Mouse (Mus musculus) lung, postnatal 0 days (tissue): ENCODE measurements around the gene Tsr3. TPM values are rescaled to one million over a fixed set of nuclear protein-coding genes. Genes with fewer than 3 reads are reported as not detected.

ENCODE experiments used
- ATAC-seq: fragments of 200-750 bp; cut with Nextera tagmentation; 2 replicates; pipeline ENCODE4 v1.8.0; 2017; ENCODE audit warnings: moderate library complexity
- DNase-seq: peaks from one replicate; pipeline ENCODE4 v3.0.0-alpha.2; 2016; ENCODE audit warnings: low spot score
- H3K27ac ChIP-seq: fragments of 300-500 bp; sonication (generic); 2 replicates; pipeline ENCODE4 v1.5.1; 2014; ENCODE audit warnings: antibody characterized with exemption, mild to moderate bottlenecking, low read length, mixed read lengths
- H3K27me3 ChIP-seq: fragments of 300-500 bp; sonication (generic); replicated peaks from 2 replicates; pipeline ENCODE4 v1.6.1; 2014; ENCODE audit warnings: low read length, mixed read lengths; ENCODE audit not compliant: insufficient read depth
- H3K36me3 ChIP-seq: fragments of 300-500 bp; sonication (generic); 2 replicates; pipeline ENCODE4 v1.6.1; 2014; ENCODE audit warnings: low read length, mixed read lengths; ENCODE audit not compliant: insufficient read depth
- H3K4me1 ChIP-seq: fragments of 300-500 bp; sonication (generic); 2 replicates; pipeline ENCODE4 v1.6.1; 2014; ENCODE audit warnings: antibody characterized with exemption, low read depth, low read length, mixed read lengths; ENCODE audit not compliant: insufficient read depth
- H3K4me2 ChIP-seq: fragments of 300-500 bp; sonication (generic); replicated peaks from 2 replicates; pipeline ENCODE4 v1.6.1; 2014; ENCODE audit warnings: low read depth, mild to moderate bottlenecking, low read length, moderate library complexity, mixed read lengths
- H3K4me3 ChIP-seq: fragments of 300-500 bp; sonication (generic); 2 replicates; pipeline ENCODE4 v1.5.1; 2014; ENCODE audit warnings: low read depth, low read length
- H3K9ac ChIP-seq: fragments of 300-500 bp; sonication (generic); replicated peaks from 2 replicates; pipeline ENCODE4 v1.6.1; 2014; ENCODE audit warnings: low read depth, mild to moderate bottlenecking
- H3K9me3 ChIP-seq: fragments of 300-500 bp; sonication (generic); 2 replicates; pipeline ENCODE4 v1.6.1; 2016; ENCODE audit warnings: low read length, mixed read lengths
- CTCF ChIP-seq: IDR thresholded peaks from 2 replicates; pipeline ENCODE4 v1.5.1; 2016; ENCODE audit warnings: antibody characterized with exemption, mild to moderate bottlenecking
- EP300 ChIP-seq: IDR thresholded peaks from 2 replicates; pipeline ENCODE4 v1.6.1; 2016; ENCODE audit warnings: antibody characterized with exemption, mild to moderate bottlenecking, control low read depth
- WGBS: fragments of 180-500 bp; shearing (Covaris S2); extraction: QIAGEN DNeasy Blood & Tissue Kit; methylation state at CpG from one replicate; pipeline ENCODE4 v1.1.7; 2014; 5-methylcytosine and 5-hydroxymethylcytosine counted together
- polyA plus RNA-seq: library from polyadenylated mRNA; unstranded; fragments of >200 nt; fragmentation: Nextera tagmentation; extraction: Ambion mirVana; gene quantifications from 2 replicates; pipeline ENCODE4 v1.2.1, GENCODE M21; 2015

The Tsr3 gene
- 33.0 and 37.2 TPM in 2 replicates for polyA plus RNA-seq

GRCm38 (mm10) chr17:25239695-25240636 lies at the start of gene Tsr3, which contains the start of gene Gnptg:
Tsr3 (plus strand) TSS chr17:25240170.
Gnptg (minus strand) TSS chr17:25240124.
- peak within 1 kb of the TSS; percentile 82 for H3K9ac ChIP-seq
- TF ChIP-seq CTCF (no peak), EP300 (no peak)
- peaks cover 6% of the 10 kb centered on the region; the same call in 1 of the 2 replicates for H3K4me1 ChIP-seq
- ATAC-seq (peak; percentile 93), DNase-seq (peak; percentile 90)
- H3K27ac ChIP-seq: peak within 1 kb of the TSS; percentile 71
- no peaks in the 10 kb centered on the region for H3K27me3 ChIP-seq
- WGBS: under 1% methylated on average over 76 of the region's 80 CpGs
- peaks cover 14% of the 10 kb centered on the region for H3K36me3 ChIP-seq
- peak within 1 kb of the TSS; percentile 88 for H3K4me3 ChIP-seq
- peak within 1 kb of the TSS; percentile 93 for H3K4me2 ChIP-seq
- no peaks in the 10 kb centered on the region for H3K9me3 ChIP-seq

GRCm38 (mm10) chr17:25202401-25202800 lies 37.6 kb upstream of the Tsr3 start:
- Histone ChIP-seq H3K4me1 (no peaks in the 10 kb centered on the region), H3K27me3 (no peaks in the 10 kb centered on the region), H3K27ac (no peak overlapping the region), H3K4me3 (no peak overlapping the region), H3K9ac (no peak overlapping the region), H3K4me2 (no peak overlapping the region), H3K36me3 (peaks cover 41% of the 10 kb centered on the region), H3K9me3 (no peaks in the 10 kb centered on the region)
- no peak for TF ChIP-seq EP300
- no peak for TF ChIP-seq CTCF
- ATAC-seq (no peak), DNase-seq (no peak)
- WGBS: 92% methylated on average over 4 of the region's 4 CpGs

GRCm38 (mm10) chr17:25210006-25210405 lies 30.0 kb upstream of the Tsr3 start:
- Histone ChIP-seq H3K4me3 (no peak overlapping the region), H3K36me3 (peaks cover 70% of the 10 kb centered on the region), H3K9me3 (no peaks in the 10 kb centered on the region), H3K9ac (no peak overlapping the region), H3K4me2 (no peak overlapping the region), H3K27ac (0 out of 2 replicates have a peak overlapping the region, but pooled peaks have one; percentile 3), H3K27me3 (no peaks in the 10 kb centered on the region), H3K4me1 (no peaks in the 10 kb centered on the region)
- TF ChIP-seq EP300: no peak
- TF ChIP-seq CTCF: no peak
- 81% methylated on average over 4 of the region's 4 CpGs for WGBS
- no peak for DNase-seq
- ATAC-seq: no peak

- H3K27me3 ChIP-seq: no peaks in the 10 kb centered on the region
- H3K4me2 ChIP-seq: no peak overlapping the region
Measured at GRCm38 (mm10) chr17:25210680-25211466, 29.1 kb upstream of the Tsr3 start.

GRCm38 (mm10) chr17:25211705-25212104 lies 28.3 kb upstream of the Tsr3 start:
- H3K27me3 ChIP-seq: no peaks in the 10 kb centered on the region
- no peaks in the 10 kb centered on the region for H3K4me1 ChIP-seq
- DNase-seq (no peak), ATAC-seq (peak; percentile 39; the same call in 1 of the 2 replicates)
- H3K27ac ChIP-seq: peak overlapping the region; percentile 64; the same call in 1 of the 2 replicates
- H3K4me2 ChIP-seq: no peak overlapping the region
- no peak overlapping the region for H3K9ac ChIP-seq
- TF ChIP-seq CTCF: no peak
- TF ChIP-seq EP300: no peak
- H3K36me3 ChIP-seq: peaks cover 70% of the 10 kb centered on the region
- H3K4me3 ChIP-seq: no peak overlapping the region
- no peaks in the 10 kb centered on the region for H3K9me3 ChIP-seq
- WGBS: 69% methylated on average over 4 of the region's 4 CpGs

More at GRCm38 (mm10) chr17:25210680-25211466, 29.1 kb upstream of the Tsr3 start:
- Histone ChIP-seq H3K36me3 (peaks cover 69% of the 10 kb centered on the region), H3K27ac (0 out of 2 replicates have a peak overlapping the region, but pooled peaks have one; percentile 8), H3K9me3 (no peaks in the 10 kb centered on the region), H3K9ac (no peak overlapping the region), H3K4me3 (no peak overlapping the region), H3K4me1 (no peaks in the 10 kb centered on the region)
- DNase-seq: peak; percentile 22
- no peak for TF ChIP-seq CTCF
- no peak for TF ChIP-seq EP300
- peak; percentile 67 for ATAC-seq
- WGBS: 75% methylated on average over 15 of the region's 15 CpGs

GRCm38 (mm10) chr17:25215431-25215830 lies 24.5 kb upstream of the Tsr3 start:
- H3K4me3 ChIP-seq: no peak overlapping the region
- no peaks in the 10 kb centered on the region for H3K9me3 ChIP-seq
- no peaks in the 10 kb centered on the region for H3K4me1 ChIP-seq
- H3K4me2 ChIP-seq: no peak overlapping the region
- H3K27ac ChIP-seq: no peak overlapping the region
- no peak for DNase-seq
- H3K9ac ChIP-seq: no peak overlapping the region
- H3K36me3 ChIP-seq: peaks cover 41% of the 10 kb centered on the region
- ATAC-seq: no peak
- TF ChIP-seq EP300: no peak
- no peak for TF ChIP-seq CTCF
- WGBS: 90% methylated on average over 3 of the region's 3 CpGs
- no peaks in the 10 kb centered on the region for H3K27me3 ChIP-seq
